Mouse (Mus musculus) bone marrow macrophage, adult 2 months (primary cell): Measurements from ENCODE around the gene Ccl3.

ENCODE experiments used
- CTCF ChIP-seq: IDR thresholded peaks from 2 replicates; pipeline ENCODE4 v1.5.1; 2012; ENCODE audit warnings: low read depth, mild to moderate bottlenecking, low read length, moderate library complexity
- POLR2A ChIP-seq: IDR thresholded peaks from 2 replicates; pipeline ENCODE4 v1.6.1; 2012; ENCODE audit warnings: mild to moderate bottlenecking, low read depth, low read length, borderline replicate concordance

DNA sequence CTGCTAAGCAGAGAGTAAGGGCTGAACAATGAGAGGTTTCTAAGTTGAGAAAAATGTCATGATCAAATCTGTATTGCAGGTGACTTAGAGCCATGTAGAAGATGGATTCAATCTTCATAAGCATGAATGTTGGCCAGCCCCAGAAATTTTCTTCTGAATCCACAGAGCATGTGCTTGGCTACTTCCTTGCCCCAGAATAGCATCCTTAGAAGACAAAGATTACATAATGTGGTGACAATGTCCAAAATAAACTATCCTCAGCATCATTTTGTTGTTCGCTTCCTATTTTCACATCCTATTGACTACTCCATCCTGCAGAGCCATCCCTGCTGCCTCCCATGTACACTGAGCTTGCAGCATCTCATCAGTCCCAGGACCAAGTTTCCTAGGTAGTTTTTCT is 26.5 kb upstream of the Ccl3 start:
- TF ChIP-seq CTCF (no peak), POLR2A (no peak)
